Mouse (Mus musculus): ENCODE data around the gene Mgmt.

GRCm38 (mm10) chr7:137005293-137005692 lies 110.9 kb downstream of the Mgmt start:
- TF ChIP-seq GATA1 (IDR thresholded peaks at IDR 0.05; ENCODE audit: borderline replicate concordance, low read length): no peak
- no peak for TF ChIP-seq FLI1 (IDR thresholded peaks at IDR 0.05; ENCODE audit: low read length)
